Mouse (Mus musculus) E14TG2a.4 (cell line): ENCODE results near the gene Man1c1.

Source experiments
- CTCF ChIP-seq: conservative IDR thresholded peaks from 2 replicates; pipeline ENCODE4 v1.5.1; 2014; ENCODE audit warnings: low read length
- POU5F1 ChIP-seq: IDR thresholded peaks from 2 replicates; pipeline ENCODE4 v1.6.1; 2014; ENCODE audit warnings: low read length, borderline replicate concordance

GRCm38 (mm10) chr4:134624109-134624862, 79.8 kb downstream of the Man1c1 start:
- no peak for TF ChIP-seq CTCF
- TF ChIP-seq POU5F1: no peak
